Mouse (Mus musculus) forebrain, embryonic 14.5 days (tissue): Measurements from ENCODE around the gene Hoxc6. TPM values are rescaled to one million over a fixed set of nuclear protein-coding genes. Genes with fewer than 3 reads are reported as not detected.

Experiments used
- ATAC-seq: fragments of 200-750 bp; cut with Nextera tagmentation; 2 replicates; pipeline ENCODE4 v1.8.0; 2017; ENCODE audit warnings: mild to moderate bottlenecking, moderate library complexity
- DNase-seq: peaks from one replicate; pipeline ENCODE4 v3.0.0-alpha.2; 2015; ENCODE audit warnings: low spot score
- H3K27ac ChIP-seq: fragments of 300-500 bp; sonication (generic); 2 replicates; pipeline ENCODE4 v1.5.1; 2014; ENCODE audit warnings: low read depth, mild to moderate bottlenecking, control low read depth, low read length, moderate library complexity
- H3K27me3 ChIP-seq: fragments of 300-500 bp; sonication (generic); replicated peaks from 2 replicates; pipeline ENCODE4 v1.6.1; 2014; ENCODE audit warnings: low read length, control low read depth, mixed read lengths; ENCODE audit not compliant: control insufficient read depth, insufficient read depth
- H3K36me3 ChIP-seq: fragments of 300-500 bp; sonication (generic); 2 replicates; pipeline ENCODE4 v1.6.1; 2014; ENCODE audit warnings: low read length, control low read depth; ENCODE audit not compliant: control insufficient read depth, insufficient read depth
- H3K4me1 ChIP-seq: fragments of 300-500 bp; sonication (generic); 2 replicates; pipeline ENCODE4 v1.6.1; 2014; ENCODE audit warnings: antibody characterized with exemption, low read length, control low read depth; ENCODE audit not compliant: control insufficient read depth, insufficient read depth
- H3K4me2 ChIP-seq: fragments of 300-500 bp; sonication (generic); 2 replicates; pipeline ENCODE4 v1.6.1; 2014; ENCODE audit warnings: mild to moderate bottlenecking, control low read depth, low read length
- H3K4me3 ChIP-seq: fragments of 300-500 bp; sonication (generic); 2 replicates; pipeline ENCODE4 v1.5.1; 2014; ENCODE audit warnings: low read depth, low read length, control low read depth
- H3K9ac ChIP-seq: fragments of 300-500 bp; sonication (generic); 2 replicates; pipeline ENCODE4 v1.6.1; 2014; ENCODE audit warnings: mild to moderate bottlenecking, low read length, control low read depth, moderate library complexity
- H3K9me3 ChIP-seq: fragments of 300-500 bp; sonication (generic); replicated peaks from 2 replicates; pipeline ENCODE4 v1.6.1; 2016; ENCODE audit warnings: low read length, control low read depth, mixed read lengths; ENCODE audit not compliant: control insufficient read depth
- WGBS: fragments of 180-500 bp; shearing (Covaris S2); extraction: QIAGEN DNeasy Blood & Tissue Kit; methylation state at CpG from one replicate; pipeline ENCODE4 v1.1.7; 2014; 5-methylcytosine and 5-hydroxymethylcytosine counted together
- polyA plus RNA-seq: library from polyadenylated mRNA; unstranded; fragments of >200 nt; fragmentation: Nextera tagmentation; extraction: Ambion mirVana; gene quantifications from 2 replicates; pipeline ENCODE4 v1.2.1, GENCODE M21; 2014

The Hoxc6 gene
- polyA plus RNA-seq, 1 experiment from 2014 or later: not detected

GRCm38 (mm10) chr15:102976631-102977422 lies 21.2 kb upstream of the Hoxc6 start:
- Histone ChIP-seq H3K4me1 (0 out of 2 replicates have a peak, but pooled peaks cover 2% of the 10 kb centered on the region), H3K9me3 (no peaks in the 10 kb centered on the region), H3K4me3 (no peak overlapping the region), H3K4me2 (no peak overlapping the region), H3K36me3 (no peaks in the 10 kb centered on the region), H3K27me3 (peaks cover 98% of the 10 kb centered on the region), H3K9ac (no peak overlapping the region), H3K27ac (no peak overlapping the region)
- no peak for ATAC-seq
- WGBS: under 1% methylated on average over 37 of the region's 37 CpGs
- DNase-seq: no peak

GRCm38 (mm10) chr15:102977423-102977974 lies 20.6 kb upstream of the Hoxc6 start:
- Histone ChIP-seq H3K4me2 (no peak overlapping the region), H3K4me3 (no peak overlapping the region), H3K9ac (no peak overlapping the region), H3K27me3 (peaks cover 98% of the 10 kb centered on the region), H3K4me1 (0 out of 2 replicates have a peak, but pooled peaks cover 3% of the 10 kb centered on the region), H3K9me3 (no peaks in the 10 kb centered on the region), H3K36me3 (no peaks in the 10 kb centered on the region), H3K27ac (no peak overlapping the region)
- DNase-seq: no peak
- ATAC-seq: no peak
- under 1% methylated on average over 16 of the region's 16 CpGs for WGBS

- 0 out of 2 replicates have a peak, but pooled peaks cover 3% of the 10 kb centered on the region for H3K4me1 ChIP-seq
- H3K4me3 ChIP-seq: no peak overlapping the region
- H3K27ac ChIP-seq: no peak overlapping the region
- no peak overlapping the region for H3K9ac ChIP-seq
- H3K4me2 ChIP-seq: no peak overlapping the region
- H3K27me3 ChIP-seq: peaks cover 98% of the 10 kb centered on the region
- under 1% methylated on average over 13 of the region's 13 CpGs for WGBS
- H3K9me3 ChIP-seq: no peaks in the 10 kb centered on the region
- DNase-seq (no peak), ATAC-seq (no peak)
- H3K36me3 ChIP-seq: no peaks in the 10 kb centered on the region
Observed at GRCm38 (mm10) chr15:102978615-102979515, 19.2 kb upstream of the Hoxc6 start.

GRCm38 (mm10) chr15:102979936-102980335 lies 18.1 kb upstream of the Hoxc6 start:
- Histone ChIP-seq H3K36me3 (no peaks in the 10 kb centered on the region), H3K4me2 (no peak overlapping the region), H3K27me3 (peaks cover 97% of the 10 kb centered on the region), H3K9me3 (no peaks in the 10 kb centered on the region), H3K4me3 (no peak overlapping the region), H3K9ac (no peak overlapping the region), H3K4me1 (0 out of 2 replicates have a peak, but pooled peaks cover 3% of the 10 kb centered on the region), H3K27ac (no peak overlapping the region)
- ATAC-seq (no peak), DNase-seq (no peak)
- 0% methylated on average over 1 of the region's 1 CpGs for WGBS

- H3K9me3 ChIP-seq: no peaks in the 10 kb centered on the region
- ATAC-seq (no peak), DNase-seq (no peak)
- WGBS: 4% methylated on average over 11 of the region's 11 CpGs
- 0 out of 2 replicates have a peak, but pooled peaks cover 3% of the 10 kb centered on the region for H3K4me1 ChIP-seq
- H3K4me3 ChIP-seq: no peak overlapping the region
- H3K4me2 ChIP-seq: no peak overlapping the region
- no peak overlapping the region for H3K27ac ChIP-seq
- no peak overlapping the region for H3K9ac ChIP-seq
- peaks cover 97% of the 10 kb centered on the region for H3K27me3 ChIP-seq
- no peaks in the 10 kb centered on the region for H3K36me3 ChIP-seq
Observed at GRCm38 (mm10) chr15:102980352-102980751, 17.7 kb upstream of the Hoxc6 start.

- Histone ChIP-seq H3K27ac (no peak overlapping the region), H3K4me1 (0 out of 2 replicates have a peak, but pooled peaks cover 3% of the 10 kb centered on the region), H3K36me3 (no peaks in the 10 kb centered on the region), H3K9ac (no peak overlapping the region), H3K9me3 (no peaks in the 10 kb centered on the region), H3K27me3 (peaks cover 97% of the 10 kb centered on the region), H3K4me2 (peak overlapping the region; percentile 24), H3K4me3 (0 out of 2 replicates have a peak overlapping the region, but pooled peaks have one; percentile 13)
- WGBS: 0% methylated on average over 14 of the region's 14 CpGs
- DNase-seq (no peak), ATAC-seq (no peak)
Observed at GRCm38 (mm10) chr15:102980912-102981311, 17.1 kb upstream of the Hoxc6 start.

GRCm38 (mm10) chr15:102981379-102982288 lies 16.4 kb upstream of the Hoxc6 start:
- WGBS: under 1% methylated on average over 87 of the region's 88 CpGs
- peak; percentile 15; the same call in 1 of the 2 replicates for ATAC-seq
- H3K4me2 ChIP-seq: peak overlapping the region; percentile 24
- peaks cover 97% of the 10 kb centered on the region for H3K27me3 ChIP-seq
- H3K9ac ChIP-seq: no peak overlapping the region
- no peaks in the 10 kb centered on the region for H3K9me3 ChIP-seq
- no peaks in the 10 kb centered on the region for H3K36me3 ChIP-seq
- 0 out of 2 replicates have a peak, but pooled peaks cover 3% of the 10 kb centered on the region for H3K4me1 ChIP-seq
- no peak for DNase-seq
- H3K4me3 ChIP-seq: peak overlapping the region; percentile 13; the same call in 1 of the 2 replicates
- H3K27ac ChIP-seq: no peak overlapping the region

GRCm38 (mm10) chr15:102983716-102984115 lies 14.3 kb upstream of the Hoxc6 start:
- no peaks in the 10 kb centered on the region for H3K9me3 ChIP-seq
- peaks cover 98% of the 10 kb centered on the region for H3K27me3 ChIP-seq
- 1% methylated on average over 12 of the region's 12 CpGs for WGBS
- ATAC-seq: no peak
- no peak for DNase-seq
- H3K4me1 ChIP-seq: 0 out of 2 replicates have a peak, but pooled peaks cover 3% of the 10 kb centered on the region
- no peak overlapping the region for H3K27ac ChIP-seq
- no peak overlapping the region for H3K4me3 ChIP-seq
- no peaks in the 10 kb centered on the region for H3K36me3 ChIP-seq
- H3K4me2 ChIP-seq: no peak overlapping the region
- no peak overlapping the region for H3K9ac ChIP-seq
